Mouse (Mus musculus) brain, embryonic 14.5 days (tissue): ENCODE results near the gene Klhl23.
A peak's percentile ranks its signal among the peaks of the same experiment; 100 is the strongest.

Source experiments
- CTCF ChIP-seq: fragments of 200-500 bp; IDR thresholded peaks from 2 replicates; pipeline ENCODE4 v1.5.1; 2012; ENCODE audit warnings: inconsistent platforms, mild to moderate bottlenecking, moderate library complexity, borderline replicate concordance; ENCODE audit not compliant: insufficient read depth, insufficient read length; ENCODE audit errors: extremely low read depth
- POLR2A ChIP-seq: fragments of 200-500 bp; IDR thresholded peaks from 2 replicates; pipeline ENCODE4 v1.6.1; 2012; ENCODE audit warnings: mild to moderate bottlenecking, inconsistent platforms, borderline replicate concordance; ENCODE audit not compliant: poor library complexity, insufficient read depth, insufficient read length, severe bottlenecking; ENCODE audit errors: extremely low read depth

DNA sequence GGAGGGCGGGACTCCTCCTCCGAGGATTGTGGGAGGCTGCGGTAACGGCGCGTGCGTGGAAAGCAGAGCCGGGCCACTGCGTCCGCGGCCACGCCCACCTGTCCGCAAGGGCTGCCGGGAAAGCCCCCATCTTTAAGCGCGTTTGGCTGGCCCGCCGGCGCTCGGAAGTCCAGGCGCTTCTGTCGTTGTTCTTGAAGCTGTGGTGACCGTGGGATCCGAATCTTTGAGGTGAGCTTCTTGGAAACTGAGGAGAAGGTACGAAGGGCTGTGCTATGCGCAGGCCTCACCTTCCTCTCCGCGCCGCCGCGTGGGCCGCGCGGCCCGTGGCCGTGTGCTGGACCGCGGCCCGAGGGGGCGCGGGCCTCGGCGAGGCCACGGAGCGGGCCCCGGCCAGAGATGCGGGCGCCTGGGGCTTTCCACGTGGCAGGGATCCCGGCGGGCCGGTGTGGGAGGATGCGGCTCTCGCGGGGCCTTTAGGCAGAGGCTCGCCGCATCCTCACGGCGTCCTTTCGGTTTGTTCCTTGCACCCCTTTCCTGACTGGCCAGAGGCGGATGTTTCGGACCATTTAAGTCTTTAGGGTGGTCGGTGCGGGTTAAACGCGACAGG lies 39.8 kb downstream of the Klhl23 start, which contains the start of gene Ssb:
- TF ChIP-seq CTCF (no peak), POLR2A (peak; percentile 85; the same call in 1 of the 2 replicates)
